Mouse (Mus musculus) left cerebral cortex, postnatal 14 days (tissue): ENCODE results near the gene Proz. TPM values are rescaled to one million over a fixed set of nuclear protein-coding genes. Genes with fewer than 3 reads are reported as not detected.
"Not testable (repeated sequence)": the region's sequence is repeated elsewhere in the genome, so short reads cannot be mapped to it uniquely, and the experiment has no call there.

Experiments used
- DNase-seq, 2 experiments: peaks; one replicate each; pipeline ENCODE4 v3.0.0; 2021 to 2022; ENCODE audit warnings: low spot score in 2 of 2, mixed read lengths in 1 of 2
- intact Hi-C: fragments of 180-260 bp; cut with DNase I; formaldehyde crosslinking; loops from one replicate; pipeline ENCODE4 v1.15.1; 2025
- long read RNA-seq, 2 experiments: library from polyadenylated mRNA; stranded (forward); transcript quantifications; one replicate each; pipeline ENCODE4 v2.0.0; 2021
- total RNA-seq, 2 experiments: library from RNA; stranded (reverse); gene quantifications; 2 replicates each; pipeline ENCODE4 v1.2.3; 2021

Gene Proz
- not detected for total RNA-seq
- long read RNA-seq, experiment 1 = 0 reads
- long read RNA-seq, experiment 2 = 0 reads

GRCm38 (mm10) chr8:13060441-13061150 is at the start of gene Proz:
Proz (plus strand) TSS chr8:13060914.
- no peak for DNase-seq
- intact Hi-C loops = no loop called here

- intact Hi-C loops = no loop called here
- no peak for DNase-seq
These were observed 41.2 kb upstream of the Proz start for GRCm38 (mm10) chr8:13019560-13019959.

GRCm38 (mm10) chr8:13021830-13022229 is 38.9 kb upstream of the Proz start:
- intact Hi-C loops = no loop called here
- DNase-seq = peak; percentile 34 to 36

- intact Hi-C loops = no loop called here
- DNase-seq = no peak
These were observed 35.1 kb upstream of the Proz start, which contains the start of gene F7 for GRCm38 (mm10) chr8:13025487-13026224. F7 (plus strand) TSS chr8:13026034.

- DNase-seq = no peak
- intact Hi-C loops = no loop called here
These were observed 33.1 kb upstream of the Proz start for GRCm38 (mm10) chr8:13027615-13028014.

GRCm38 (mm10) chr8:13028482-13028881 is 32.2 kb upstream of the Proz start:
- intact Hi-C loops = no loop called here

GRCm38 (mm10) chr8:13036346-13036812 is 24.3 kb upstream of the Proz start:
- intact Hi-C loops = no loop called here
- DNase-seq = peak; percentile 45 to 72

More at GRCm38 (mm10) chr8:13028482-13028881, 32.2 kb upstream of the Proz start:
- DNase-seq = peak; percentile 52 to 83

- intact Hi-C loops = no loop called here
- DNase-seq = no peak
These were observed 23.7 kb upstream of the Proz start, which contains the start of gene F10 for GRCm38 (mm10) chr8:13037015-13037414. F10 (plus strand) TSS chr8:13037308.

GRCm38 (mm10) chr8:13037569-13037968 is 23.1 kb upstream of the Proz start:
- intact Hi-C loops = no loop called here
- DNase-seq = no peak

- intact Hi-C loops = no loop called here
- DNase-seq = no peak
These were observed 21.7 kb upstream of the Proz start for GRCm38 (mm10) chr8:13039054-13039453.

- intact Hi-C loops = no loop called here
- no peak for DNase-seq
These were observed 19.3 kb upstream of the Proz start for GRCm38 (mm10) chr8:13041459-13041858.

GRCm38 (mm10) chr8:13047652-13048051 is 13.1 kb upstream of the Proz start:
- DNase-seq = no peak
- intact Hi-C loops = no loop called here

GRCm38 (mm10) chr8:13050550-13050949 is 10.2 kb upstream of the Proz start:
- intact Hi-C loops = no loop called here
- DNase-seq = no peak

GRCm38 (mm10) chr8:13057351-13057750 is 3.4 kb upstream of the Proz start:
- no peak for DNase-seq
- intact Hi-C loops = no loop called here

- no peak for DNase-seq
- intact Hi-C loops = no loop called here
These were observed 2.4 kb downstream of the Proz start for GRCm38 (mm10) chr8:13063112-13063511.

GRCm38 (mm10) chr8:13073255-13073654 is 12.5 kb downstream of the Proz start:
- intact Hi-C loops = no loop called here
- no peak for DNase-seq

- intact Hi-C loops = no loop called here
- no peak for DNase-seq
These were observed 14.3 kb downstream of the Proz start for GRCm38 (mm10) chr8:13075044-13075443.

- DNase-seq, intact Hi-C loops: not testable (repeated sequence)
These were observed 14.9 kb downstream of the Proz start for GRCm38 (mm10) chr8:13075579-13075978.

- intact Hi-C loops = no loop called here
- no peak for DNase-seq
These were observed 16.8 kb downstream of the Proz start for GRCm38 (mm10) chr8:13077542-13077941.

GRCm38 (mm10) chr8:13104691-13105086 is 44.0 kb downstream of the Proz start:
- intact Hi-C loops = loop anchor here (10.0 kb wide), 1 partner anchor 210 kb away; no protein-coding TSS in a partner anchor
- DNase-seq = peak; percentile 92 to 95
